Mouse (Mus musculus): ENCODE data around the gene Zfp960. TPM values are rescaled to one million over a fixed set of nuclear protein-coding genes. Genes with fewer than 3 reads are reported as not detected.
"Not testable (repeated sequence)": the region's sequence is repeated elsewhere in the genome, so short reads cannot be mapped to it uniquely, and the experiment has no call there.

Gene Zfp960
- total RNA-seq (2021) = 1 to 10 TPM; 7.4 to 8.5 TPM
- long read RNA-seq, experiment 1, partial matches to known transcripts = 0 of 1 reads
- long read RNA-seq, experiment 1, other reads (novel, unspliced or antisense) = 0 of 1 reads
- long read RNA-seq, experiment 2 = 0 reads

- peak; percentile 67 for DNase-seq
Observed at GRCm38 (mm10) chr17:17063628-17064494, at the start of gene Zfp960. Zfp960 (plus strand) TSS chr17:17064113.

- not testable (repeated sequence) for DNase-seq
Observed at GRCm38 (mm10) chr17:17018071-17018470, 45.8 kb upstream of the Zfp960 start.

GRCm38 (mm10) chr17:17059566-17059965 lies 4.3 kb upstream of the Zfp960 start:
- DNase-seq = not testable (repeated sequence)

- DNase-seq = not testable (repeated sequence)
Observed at GRCm38 (mm10) chr17:17120830-17121502, 57.1 kb downstream of the Zfp960 start, which contains the start of gene Zfp97. Zfp97 (plus strand) TSS chr17:17121415.

Other genes starting within 250 kb of the Zfp960 start
- 1 to 10 TPM; 5.2 to 5.4 TPM for gene Zfp97, start 57.3 kb downstream of the Zfp960 start, total RNA-seq (2021)